Comparison of ENCODE assay signal across 29 mouse cellular contexts in the genomic region with DNA sequence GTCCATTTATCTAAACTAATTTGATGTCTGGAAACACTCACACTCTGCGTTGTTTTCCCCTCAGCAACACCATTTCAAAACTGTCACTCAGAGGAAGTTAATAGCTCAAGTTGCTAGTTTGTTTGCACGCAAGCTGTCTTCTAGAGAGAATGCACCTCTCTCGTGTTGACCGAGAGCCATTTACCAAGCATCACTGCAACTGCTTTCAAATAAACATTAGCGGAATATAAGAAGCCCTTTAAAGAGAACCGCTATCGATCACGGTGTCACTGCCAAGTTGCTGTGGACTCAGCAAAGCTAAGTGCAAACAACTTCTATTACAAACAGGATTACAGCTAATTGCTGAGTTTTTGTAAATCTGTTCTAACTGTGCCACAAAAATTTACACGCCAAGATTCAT.
DNase-seq lines count a peak whose midpoint lies in the region; ATAC-seq and TF ChIP-seq lines count a peak whose summit lies in the region.
"Had no signal": no experiment of that assay in that cellular context is flagged by ENCODE, and none has a peak within 500 bp of the region (broad histone marks: within the 10 kb centered on the region; RNA-seq: fewer than 3 reads in every experiment).

No protein-coding gene starts in this region.

- H3K79me2 ChIP-seq in liver, adult 2 months (ENCODE audit: control insufficient read depth, insufficient read depth, low read length): no peaks in the 10 kb centered on the region

- no peaks in the 10 kb centered on the region for H3K4me1 ChIP-seq in forebrain, embryonic 14.5 days (ENCODE audit: control insufficient read depth, insufficient read depth, low read length)
- no peaks in the 10 kb centered on the region for H3K4me1 ChIP-seq in forebrain, embryonic 10.5 days
- no peaks in the 10 kb centered on the region for H3K4me1 ChIP-seq in heart, embryonic 10.5 days
- no peaks in the 10 kb centered on the region for H3K4me1 ChIP-seq in liver, adult 2 months (ENCODE audit: control insufficient read depth, insufficient read depth, low read length)
- no peaks in the 10 kb centered on the region for H3K4me1 ChIP-seq in liver, embryonic 12.5 days
- H3K4me1 ChIP-seq in lung, embryonic 15.5 days: peaks cover 25% of the 10 kb centered on the region
- H3K4me1 ChIP-seq: forebrain, embryonic 13.5 days had no signal

- H3K4me3 ChIP-seq in forebrain, embryonic 14.5 days (ENCODE audit: low read depth, low read length): no peak overlapping the region
- H3K4me3 ChIP-seq in forebrain, embryonic 10.5 days: no peak overlapping the region
- no peak overlapping the region for H3K4me3 ChIP-seq in heart, embryonic 10.5 days
- H3K4me3 ChIP-seq in liver, adult 2 months (ENCODE audit: insufficient read depth, low read depth, low read length): no peak overlapping the region
- H3K4me3 ChIP-seq in liver, embryonic 12.5 days: no peak overlapping the region
- no peak overlapping the region for H3K4me3 ChIP-seq in lung, embryonic 15.5 days
- H3K4me3 ChIP-seq: embryonic facial prominence, embryonic 13.5 days; embryonic facial prominence, embryonic 15.5 days; erythroblast, embryonic 14.5 days; forebrain, embryonic 13.5 days had no signal

- no peak for TF ChIP-seq POLR2A in liver, adult 2 months (IDR thresholded peaks at IDR 0.05; ENCODE audit: extremely low read depth, insufficient read depth, low read length)

- no peak for ATAC-seq in forebrain, embryonic 14.5 days
- ATAC-seq in liver, embryonic 12.5 days: no peak
- no peak for ATAC-seq in lung, embryonic 15.5 days (ENCODE audit: borderline replicate concordance, extremely low read depth, low FRiP score, low TSS enrichment)
- ATAC-seq: activated CD4-positive, CD25-positive, alpha-beta regulatory T cell, adult 4 months; CD4-positive, CD25-positive, alpha-beta regulatory T cell, adult 4 months; forebrain, embryonic 13.5 days; forebrain, embryonic 16.5 days; Patski had no signal

- peak; percentile 24 for DNase-seq in forebrain, embryonic 14.5 days (ENCODE audit: low spot score)
- no peak for DNase-seq in forebrain, embryonic 10.5 days (ENCODE audit: extremely low spot score, low spot score)
- DNase-seq in heart, embryonic 10.5 days (ENCODE audit: low spot score): peak; percentile 16
- no peak for DNase-seq in heart, adult 8-10 months (ENCODE audit: low spot score)
- peak; percentile 61 for DNase-seq in liver, adult 2 months (ENCODE audit: extremely low read depth, low read depth, low spot score)
- DNase-seq in lung, postnatal 25 days (ENCODE audit: low spot score): no peak
- DNase-seq: adrenal gland, adult 8-10 months; adrenal gland, postnatal 14 days; adrenal gland, postnatal 36 days; B cell, adult 2 months; cerebellum, adult 11 months; cerebellum, adult 18-20 months; cerebellum, adult 8-10 months; cerebellum, adult 9-11 months; cerebellum, postnatal 14 days; cerebellum, postnatal 36 days; embryo, embryonic 11 days had no signal

- no peak overlapping the region for H3K27ac ChIP-seq in forebrain, embryonic 14.5 days (ENCODE audit: low read depth, low read length)
- H3K27ac ChIP-seq in forebrain, embryonic 10.5 days: no peak overlapping the region
- H3K27ac ChIP-seq in heart, embryonic 10.5 days: no peak overlapping the region
- no peak overlapping the region for H3K27ac ChIP-seq in liver, adult 2 months (replicated peaks; ENCODE audit: insufficient read depth, low read depth, low read length)
- no peak overlapping the region for H3K27ac ChIP-seq in liver, embryonic 12.5 days
- H3K27ac ChIP-seq in lung, embryonic 15.5 days: peak overlapping the region; percentile 35; the same call in 1 of the 2 replicates
- H3K27ac ChIP-seq: embryonic facial prominence, embryonic 13.5 days; embryonic facial prominence, embryonic 15.5 days; forebrain, embryonic 13.5 days had no signal

- no peaks in the 10 kb centered on the region for H3K36me3 ChIP-seq in forebrain, embryonic 14.5 days (ENCODE audit: control insufficient read depth, insufficient read depth, low read length)
- no peaks in the 10 kb centered on the region for H3K36me3 ChIP-seq in forebrain, embryonic 10.5 days (replicated peaks)
- H3K36me3 ChIP-seq in heart, embryonic 10.5 days: no peaks in the 10 kb centered on the region
- no peaks in the 10 kb centered on the region for H3K36me3 ChIP-seq in liver, adult 2 months (ENCODE audit: control insufficient read depth, insufficient read depth, low read length)
- H3K36me3 ChIP-seq in liver, embryonic 12.5 days: no peaks in the 10 kb centered on the region
- H3K36me3 ChIP-seq in lung, embryonic 15.5 days: no peaks in the 10 kb centered on the region
- H3K36me3 ChIP-seq: embryonic facial prominence, embryonic 13.5 days; embryonic facial prominence, embryonic 15.5 days; G1E had no signal

- no peak for TF ChIP-seq CTCF in liver, adult 2 months (IDR thresholded peaks at IDR 0.05; ENCODE audit: low read depth, low read length)

- H3K9me3 ChIP-seq in forebrain, embryonic 14.5 days (replicated peaks; ENCODE audit: control insufficient read depth, low read length): no peaks in the 10 kb centered on the region
- no peaks in the 10 kb centered on the region for H3K9me3 ChIP-seq in forebrain, embryonic 10.5 days
- no peaks in the 10 kb centered on the region for H3K9me3 ChIP-seq in heart, embryonic 10.5 days
- H3K9me3 ChIP-seq in liver, embryonic 12.5 days (replicated peaks): no peaks in the 10 kb centered on the region
- no peaks in the 10 kb centered on the region for H3K9me3 ChIP-seq in lung, embryonic 15.5 days
- H3K9me3 ChIP-seq: embryonic facial prominence, embryonic 13.5 days; embryonic facial prominence, embryonic 15.5 days; forebrain, embryonic 13.5 days had no signal

- no peak overlapping the region for H3K9ac ChIP-seq in forebrain, embryonic 14.5 days (ENCODE audit: low read length)
- H3K9ac ChIP-seq in liver, adult 2 months (ENCODE audit: low read depth, low read length): no peak overlapping the region
- H3K9ac ChIP-seq in liver, embryonic 12.5 days: no peak overlapping the region
- no peak overlapping the region for H3K9ac ChIP-seq in lung, embryonic 15.5 days
- H3K9ac ChIP-seq: embryonic facial prominence, embryonic 13.5 days; embryonic facial prominence, embryonic 15.5 days; forebrain, embryonic 13.5 days had no signal

- no peaks in the 10 kb centered on the region for H3K27me3 ChIP-seq in forebrain, embryonic 14.5 days (replicated peaks; ENCODE audit: control insufficient read depth, insufficient read depth, low read length)
- H3K27me3 ChIP-seq in forebrain, embryonic 10.5 days (ENCODE audit: poor library complexity, severe bottlenecking): no peaks in the 10 kb centered on the region
- no peaks in the 10 kb centered on the region for H3K27me3 ChIP-seq in heart, embryonic 10.5 days (ENCODE audit: insufficient read depth, poor library complexity, severe bottlenecking)
- H3K27me3 ChIP-seq in liver, adult 2 months (ENCODE audit: control insufficient read depth, insufficient read depth, low read length): peaks cover 5% of the 10 kb centered on the region; the same call in 1 of the 2 replicates
- no peaks in the 10 kb centered on the region for H3K27me3 ChIP-seq in liver, embryonic 12.5 days (replicated peaks)
- no peaks in the 10 kb centered on the region for H3K27me3 ChIP-seq in lung, embryonic 15.5 days
- H3K27me3 ChIP-seq: CH12.LX; embryonic facial prominence, embryonic 13.5 days; embryonic facial prominence, embryonic 15.5 days; forebrain, embryonic 13.5 days; Patski had no signal

- 61% methylated on average over 9 of the region's 9 CpGs for WGBS in forebrain, embryonic 14.5 days
- WGBS in forebrain, embryonic 10.5 days: 94% methylated on average over 9 of the region's 9 CpGs
- WGBS in heart, embryonic 10.5 days: 73% methylated on average over 9 of the region's 9 CpGs
- WGBS in liver, adult 2 months: 69% methylated on average over 9 of the region's 9 CpGs
- whole genome bisulfite sequencing in liver, embryonic 12.5 days (ENCODE audit: insufficient replicate concordance): 78% methylated on average over 9 of the region's 9 CpGs
- WGBS in lung, embryonic 15.5 days: 47% methylated on average over 9 of the region's 9 CpGs

- no peak overlapping the region for H3K4me2 ChIP-seq in forebrain, embryonic 14.5 days (ENCODE audit: low read length)
- no peak overlapping the region for H3K4me2 ChIP-seq in liver, embryonic 12.5 days
- H3K4me2 ChIP-seq in lung, embryonic 15.5 days: no peak overlapping the region
- H3K4me2 ChIP-seq: embryonic facial prominence, embryonic 13.5 days; embryonic facial prominence, embryonic 15.5 days; forebrain, embryonic 13.5 days had no signal

Comparison
In these comparisons a context has a peak if more than half of its experiments do, and no peak if none do; other contexts are left out.
1. DNase-seq: peak in forebrain, embryonic 14.5 days (single experiment), heart, embryonic 10.5 days (single experiment) and liver, adult 2 months (single experiment); none in forebrain, embryonic 10.5 days (single experiment), heart, adult 8-10 months (single experiment) and lung, postnatal 25 days (single experiment).